In the genomic region with DNA sequence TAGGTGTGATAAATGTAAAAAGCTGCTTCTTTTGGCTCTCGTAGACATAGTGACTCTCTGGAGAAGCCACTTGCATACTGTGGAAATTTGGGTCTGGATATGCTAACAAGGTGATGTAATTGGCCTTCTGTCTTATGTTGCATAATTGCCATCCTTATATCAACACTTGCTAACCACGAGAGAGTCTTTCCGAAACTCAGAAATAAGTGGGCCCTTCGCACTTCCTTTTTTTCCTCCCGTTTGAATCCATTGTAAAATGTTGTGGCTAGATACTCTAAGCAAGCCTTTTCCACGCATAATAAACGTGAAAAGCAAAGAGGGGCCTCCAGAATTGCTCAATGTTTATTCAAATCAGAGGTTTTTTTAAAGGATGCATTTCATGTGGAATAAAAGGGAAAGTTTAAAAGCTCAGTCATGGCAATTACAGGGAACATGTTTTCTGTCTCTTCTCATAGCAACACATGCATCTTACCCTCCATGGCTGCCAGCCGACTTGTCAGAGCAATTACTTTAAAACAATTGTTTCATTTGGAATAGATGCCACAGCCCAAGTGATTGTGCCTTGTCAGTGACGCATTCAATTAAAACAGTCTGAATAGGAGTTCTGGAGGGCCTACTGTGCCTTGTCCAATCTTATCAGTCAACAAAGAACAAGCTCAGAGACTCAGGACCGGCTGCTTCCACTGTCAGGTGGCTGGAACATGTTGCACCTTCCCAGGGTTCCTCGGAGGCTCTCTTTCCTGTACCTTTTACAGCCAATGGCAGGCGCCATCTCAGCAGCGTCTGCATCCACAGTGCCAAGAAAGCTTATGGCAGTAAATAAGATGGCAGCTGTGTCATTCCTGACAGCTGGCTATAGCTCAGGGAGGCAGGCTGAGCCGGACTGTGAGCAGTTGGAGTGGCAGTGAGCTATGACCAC, we compare ENCODE assay signal across 8 mouse cellular contexts.
DNase-seq lines count a peak whose midpoint lies in the region; ATAC-seq lines count a peak whose summit lies in the region.

No protein-coding gene starts in this region.

- H3K4me1 ChIP-seq in embryonic facial prominence, embryonic 12.5 days, result no peaks in the 10 kb centered on the region

- ATAC-seq in embryonic facial prominence, embryonic 12.5 days (ENCODE audit: insufficient number of reproducible peaks, insufficient read depth, low FRiP score, low TSS enrichment), result peak; percentile 64; the same call in 1 of the 2 replicates

- WGBS in embryonic facial prominence, embryonic 12.5 days, result 59% methylated on average over 14 of the region's 14 CpGs

- intact Hi-C loops in left cerebral cortex, postnatal 36 days (cut with DNase I), result no loop called here

- H3K9me3 ChIP-seq in embryonic facial prominence, embryonic 12.5 days, result no peaks in the 10 kb centered on the region

- no peak overlapping the region for H3K27ac ChIP-seq in embryonic facial prominence, embryonic 12.5 days

- H3K27me3 ChIP-seq in embryonic facial prominence, embryonic 12.5 days, result no peaks in the 10 kb centered on the region

- H3K4me2 ChIP-seq in embryonic facial prominence, embryonic 12.5 days (replicated peaks), result no peak overlapping the region

- H3K36me3 ChIP-seq in embryonic facial prominence, embryonic 12.5 days, result no peaks in the 10 kb centered on the region

- peak; percentile 3 to 7 for DNase-seq in layer of hippocampus, adult 8-10 months (ENCODE audit: low spot score in 2 of 2)
- no peak for DNase-seq in layer of hippocampus, postnatal 25 days (ENCODE audit: extremely low spot score in 1 of 2, low spot score in 1 of 2)
- peak; percentile 12 for DNase-seq in layer of hippocampus, adult 9-11 months
- DNase-seq in retina, embryonic 14.5 days (ENCODE audit: low spot score), result peak; percentile 77
- DNase-seq in left cerebral cortex, adult 11 months (ENCODE audit: low spot score), result no peak
- DNase-seq in adrenal gland, adult 2 months, result no peak
- no peak for DNase-seq in left cerebral cortex, postnatal 36 days (ENCODE audit: low spot score in 2 of 2)

- H3K9ac ChIP-seq in embryonic facial prominence, embryonic 12.5 days, result no peak overlapping the region

- no peak overlapping the region for H3K4me3 ChIP-seq in embryonic facial prominence, embryonic 12.5 days

Comparison
In these comparisons a context has a peak if more than half of its experiments do, and no peak if none do; other contexts are left out.
1. DNase-seq: peak in layer of hippocampus, adult 8-10 months (2 of 2), layer of hippocampus, adult 9-11 months (single experiment) and retina, embryonic 14.5 days (single experiment); none in layer of hippocampus, postnatal 25 days (0 of 2), left cerebral cortex, adult 11 months (single experiment), adrenal gland, adult 2 months (single experiment) and left cerebral cortex, postnatal 36 days (0 of 2).